Mouse (Mus musculus): Measurements from ENCODE around the gene Cobl. TPM values are rescaled to one million over a fixed set of nuclear protein-coding genes. Genes with fewer than 3 reads are reported as not detected.

Cobl gene
- polyA plus RNA-seq, 1 experiment from 2014 or later, result 31.9 TPM

DNA sequence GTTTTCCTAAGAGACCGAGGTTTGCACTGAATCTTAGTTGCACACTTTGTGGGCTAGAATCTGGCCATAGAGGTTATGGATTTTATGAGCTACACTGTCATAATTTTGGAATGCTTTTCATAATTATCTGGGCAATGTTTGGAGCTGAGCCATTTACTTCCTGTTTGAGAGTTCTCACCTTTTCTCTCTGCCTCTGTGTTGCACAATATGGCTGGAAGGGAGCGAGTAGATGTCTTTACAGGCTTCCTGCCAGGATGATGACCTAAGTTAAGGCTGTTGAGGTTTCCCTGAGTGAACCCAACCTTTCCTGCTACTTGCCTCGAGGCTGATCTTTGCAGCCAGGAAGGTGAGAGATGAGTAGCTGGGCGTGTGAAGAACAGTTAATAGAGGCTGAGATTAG lies 229.9 kb downstream of the Cobl start:
- no peak overlapping the region; the same call in 1 of the 2 replicates for H3K9ac ChIP-seq
- H3K9me3 ChIP-seq (replicated peaks), result no peaks in the 10 kb centered on the region
- H3K4me1 ChIP-seq, result 0 out of 2 replicates have a peak, but pooled peaks cover 7% of the 10 kb centered on the region
- no peak for ATAC-seq (ENCODE audit: insufficient number of reproducible peaks, low FRiP score, low TSS enrichment, low read depth)
- H3K4me3 ChIP-seq (replicated peaks), result no peak overlapping the region
- no peak overlapping the region for H3K4me2 ChIP-seq (replicated peaks)
- H3K27ac ChIP-seq (replicated peaks), result no peak overlapping the region
- no peaks in the 10 kb centered on the region for H3K36me3 ChIP-seq
- 63% methylated on average over 4 of the region's 4 CpGs for WGBS
- H3K27me3 ChIP-seq, result no peaks in the 10 kb centered on the region

DNA sequence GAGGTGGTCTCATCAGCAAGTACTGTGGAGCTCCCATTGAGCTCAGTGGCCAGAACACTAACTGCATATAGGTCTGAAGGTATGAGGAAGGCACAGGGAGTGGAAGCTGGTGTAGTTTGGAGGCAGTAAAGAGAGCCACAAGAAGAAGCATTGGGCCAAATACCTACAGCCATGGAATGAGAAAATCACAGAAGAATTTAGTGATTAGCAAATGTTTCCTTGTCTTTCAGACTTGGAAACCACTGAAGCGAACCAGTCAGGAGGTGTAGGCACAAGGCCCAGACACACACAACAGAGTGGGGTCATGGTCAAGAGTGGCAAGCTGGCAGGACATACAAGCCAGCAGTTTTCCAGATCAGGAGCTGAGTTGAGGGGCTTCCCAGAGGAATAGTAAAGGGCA lies 230.6 kb downstream of the Cobl start:
- no peak overlapping the region for H3K9ac ChIP-seq
- 87% methylated on average over 1 of the region's 1 CpGs for WGBS
- ATAC-seq (ENCODE audit: insufficient number of reproducible peaks, low FRiP score, low TSS enrichment, low read depth), result no peak

GRCm38 (mm10) chr11:12232743-12233125 lies 232.0 kb downstream of the Cobl start:
- H3K36me3 ChIP-seq, result no peaks in the 10 kb centered on the region
- no peak overlapping the region for H3K4me2 ChIP-seq (replicated peaks)
- H3K4me3 ChIP-seq (replicated peaks), result no peak overlapping the region
- H3K4me1 ChIP-seq, result 0 out of 2 replicates have a peak, but pooled peaks cover 7% of the 10 kb centered on the region
- no peak overlapping the region for H3K9ac ChIP-seq
- no peaks in the 10 kb centered on the region for H3K27me3 ChIP-seq
- ATAC-seq (ENCODE audit: insufficient number of reproducible peaks, low FRiP score, low TSS enrichment, low read depth), result no peak
- H3K27ac ChIP-seq (replicated peaks), result no peak overlapping the region
- WGBS, result 55% methylated on average over 3 of the region's 3 CpGs
- no peaks in the 10 kb centered on the region for H3K9me3 ChIP-seq (replicated peaks)

More for the DNA sequence above, 230.6 kb downstream of the Cobl start:
- Histone ChIP-seq H3K9me3 (replicated peaks) (no peaks in the 10 kb centered on the region), H3K27ac (replicated peaks) (no peak overlapping the region), H3K4me3 (replicated peaks) (no peak overlapping the region), H3K27me3 (no peaks in the 10 kb centered on the region), H3K4me2 (replicated peaks) (no peak overlapping the region), H3K36me3 (no peaks in the 10 kb centered on the region), H3K4me1 (0 out of 2 replicates have a peak, but pooled peaks cover 7% of the 10 kb centered on the region)

- H3K9ac ChIP-seq, result no peak overlapping the region
- WGBS, result 76% methylated on average over 10 of the region's 10 CpGs
- no peak overlapping the region for H3K4me2 ChIP-seq (replicated peaks)
- no peak overlapping the region for H3K4me3 ChIP-seq (replicated peaks)
- no peaks in the 10 kb centered on the region for H3K36me3 ChIP-seq
- no peak overlapping the region for H3K27ac ChIP-seq (replicated peaks)
- no peaks in the 10 kb centered on the region for H3K27me3 ChIP-seq
- no peaks in the 10 kb centered on the region for H3K9me3 ChIP-seq (replicated peaks)
- no peak for ATAC-seq (ENCODE audit: insufficient number of reproducible peaks, low FRiP score, low TSS enrichment, low read depth)
- H3K4me1 ChIP-seq, result 0 out of 2 replicates have a peak, but pooled peaks cover 7% of the 10 kb centered on the region
Measured at GRCm38 (mm10) chr11:12232041-12232742, 232.6 kb downstream of the Cobl start.

GRCm38 (mm10) chr11:12231481-12232035 lies 233.2 kb downstream of the Cobl start:
- Histone ChIP-seq H3K27me3 (no peaks in the 10 kb centered on the region), H3K27ac (replicated peaks) (no peak overlapping the region), H3K4me1 (0 out of 2 replicates have a peak, but pooled peaks cover 7% of the 10 kb centered on the region), H3K9ac (no peak overlapping the region), H3K36me3 (no peaks in the 10 kb centered on the region), H3K4me3 (replicated peaks) (no peak overlapping the region), H3K9me3 (replicated peaks) (no peaks in the 10 kb centered on the region), H3K4me2 (replicated peaks) (no peak overlapping the region)
- 57% methylated on average over 6 of the region's 6 CpGs for WGBS
- no peak for ATAC-seq (ENCODE audit: insufficient number of reproducible peaks, low FRiP score, low TSS enrichment, low read depth)

DNA sequence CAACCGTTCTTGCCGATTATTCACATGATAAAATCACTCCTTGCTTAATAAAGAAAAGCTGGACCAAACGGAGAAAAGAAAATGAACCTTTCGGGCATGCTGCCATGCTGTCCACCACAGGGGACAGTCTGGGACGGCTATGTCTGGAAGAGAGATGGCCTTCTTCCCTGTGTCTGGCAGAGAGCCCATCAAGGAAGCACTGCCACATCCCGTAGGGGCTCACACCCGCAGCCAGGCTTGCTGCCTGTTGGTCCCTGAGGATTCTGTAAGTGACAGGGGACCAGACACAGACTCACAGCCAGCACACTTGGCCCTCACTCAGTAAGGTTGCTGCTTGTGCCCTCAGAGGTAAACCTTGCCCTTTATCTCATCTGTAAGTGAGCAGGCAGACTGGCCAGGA lies 235.3 kb downstream of the Cobl start:
- Histone ChIP-seq H3K4me1 (0 out of 2 replicates have a peak, but pooled peaks cover 7% of the 10 kb centered on the region), H3K27ac (replicated peaks) (no peak overlapping the region), H3K27me3 (no peaks in the 10 kb centered on the region), H3K9ac (no peak overlapping the region), H3K4me3 (replicated peaks) (no peak overlapping the region), H3K9me3 (replicated peaks) (no peaks in the 10 kb centered on the region), H3K36me3 (no peaks in the 10 kb centered on the region), H3K4me2 (replicated peaks) (no peak overlapping the region)
- WGBS, result 62% methylated on average over 7 of the region's 7 CpGs
- ATAC-seq (ENCODE audit: insufficient number of reproducible peaks, low FRiP score, low TSS enrichment, low read depth), result no peak

- H3K27me3 ChIP-seq, result no peaks in the 10 kb centered on the region
- no peaks in the 10 kb centered on the region for H3K9me3 ChIP-seq (replicated peaks)
- no peak overlapping the region for H3K4me3 ChIP-seq (replicated peaks)
- no peak overlapping the region for H3K27ac ChIP-seq (replicated peaks)
- no peak overlapping the region for H3K9ac ChIP-seq
- no peaks in the 10 kb centered on the region for H3K36me3 ChIP-seq
- ATAC-seq (ENCODE audit: insufficient number of reproducible peaks, low FRiP score, low TSS enrichment, low read depth), result no peak
- WGBS, result 79% methylated on average over 3 of the region's 3 CpGs
- H3K4me2 ChIP-seq (replicated peaks), result no peak overlapping the region
- 0 out of 2 replicates have a peak, but pooled peaks cover 7% of the 10 kb centered on the region for H3K4me1 ChIP-seq
Measured at GRCm38 (mm10) chr11:12227343-12227742, 237.4 kb downstream of the Cobl start.

- Histone ChIP-seq H3K9ac (no peak overlapping the region), H3K36me3 (no peaks in the 10 kb centered on the region), H3K27ac (replicated peaks) (no peak overlapping the region), H3K27me3 (no peaks in the 10 kb centered on the region), H3K9me3 (replicated peaks) (no peaks in the 10 kb centered on the region), H3K4me2 (replicated peaks) (no peak overlapping the region), H3K4me1 (no peaks in the 10 kb centered on the region), H3K4me3 (replicated peaks) (no peak overlapping the region)
- ATAC-seq (ENCODE audit: insufficient number of reproducible peaks, low FRiP score, low TSS enrichment, low read depth), result no peak
- WGBS, result 41% methylated on average over 4 of the region's 4 CpGs
Measured at GRCm38 (mm10) chr11:12219594-12220530, 244.9 kb downstream of the Cobl start.

DNA sequence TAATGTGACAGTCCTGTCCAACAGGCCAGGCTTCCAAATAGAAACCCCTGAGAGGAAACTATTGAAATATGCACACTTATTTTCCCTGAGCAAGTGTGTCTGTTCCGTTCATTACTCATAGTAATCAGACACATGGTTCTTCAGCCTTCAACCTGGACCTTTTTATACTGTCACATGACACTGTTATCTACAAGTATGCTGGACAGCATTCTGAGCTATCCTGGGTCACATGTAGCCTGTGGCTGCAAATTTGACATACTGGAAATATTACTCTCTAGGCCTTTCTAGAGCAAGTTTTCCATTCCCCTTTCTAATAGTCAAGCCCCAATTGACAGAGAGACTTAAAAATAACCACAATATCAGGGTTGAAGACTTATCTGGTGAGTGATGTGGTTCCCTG lies 247.9 kb downstream of the Cobl start:
- no peak overlapping the region for H3K4me2 ChIP-seq (replicated peaks)
- H3K36me3 ChIP-seq, result no peaks in the 10 kb centered on the region
- WGBS, result 80% methylated on average over 1 of the region's 1 CpGs
- H3K27me3 ChIP-seq, result no peaks in the 10 kb centered on the region
- no peaks in the 10 kb centered on the region for H3K9me3 ChIP-seq (replicated peaks)
- no peak for ATAC-seq (ENCODE audit: insufficient number of reproducible peaks, low FRiP score, low TSS enrichment, low read depth)
- no peaks in the 10 kb centered on the region for H3K4me1 ChIP-seq
- H3K9ac ChIP-seq, result no peak overlapping the region
- H3K4me3 ChIP-seq (replicated peaks), result no peak overlapping the region
- H3K27ac ChIP-seq (replicated peaks), result no peak overlapping the region

DNA sequence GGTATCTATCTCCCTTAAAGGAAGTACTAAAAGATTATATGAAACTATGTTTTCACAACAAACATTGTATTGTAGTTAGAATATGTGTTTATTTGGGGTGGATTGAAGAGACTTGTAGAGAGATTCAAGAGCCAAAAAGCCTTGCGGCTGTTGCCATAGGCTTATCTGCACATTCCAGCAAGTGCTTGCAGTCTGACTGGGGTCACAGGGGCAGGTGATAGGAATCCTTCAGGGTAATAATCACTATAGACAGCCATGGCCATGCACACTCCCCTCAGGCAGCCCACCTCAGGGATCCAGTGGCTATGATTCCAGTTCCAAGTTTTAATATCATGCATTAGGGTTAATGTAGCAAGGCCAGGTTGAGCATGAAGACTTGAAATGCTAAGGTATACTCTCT lies 249.2 kb downstream of the Cobl start:
- no peaks in the 10 kb centered on the region for H3K9me3 ChIP-seq (replicated peaks)
- H3K27me3 ChIP-seq, result no peaks in the 10 kb centered on the region
- H3K4me2 ChIP-seq (replicated peaks), result no peak overlapping the region
- no peak overlapping the region for H3K27ac ChIP-seq (replicated peaks)
- no peaks in the 10 kb centered on the region for H3K36me3 ChIP-seq
- WGBS, result 83% methylated on average over 1 of the region's 1 CpGs
- H3K9ac ChIP-seq, result no peak overlapping the region
- H3K4me1 ChIP-seq, result no peaks in the 10 kb centered on the region
- no peak for ATAC-seq (ENCODE audit: insufficient number of reproducible peaks, low FRiP score, low TSS enrichment, low read depth)
- H3K4me3 ChIP-seq (replicated peaks), result no peak overlapping the region

DNA sequence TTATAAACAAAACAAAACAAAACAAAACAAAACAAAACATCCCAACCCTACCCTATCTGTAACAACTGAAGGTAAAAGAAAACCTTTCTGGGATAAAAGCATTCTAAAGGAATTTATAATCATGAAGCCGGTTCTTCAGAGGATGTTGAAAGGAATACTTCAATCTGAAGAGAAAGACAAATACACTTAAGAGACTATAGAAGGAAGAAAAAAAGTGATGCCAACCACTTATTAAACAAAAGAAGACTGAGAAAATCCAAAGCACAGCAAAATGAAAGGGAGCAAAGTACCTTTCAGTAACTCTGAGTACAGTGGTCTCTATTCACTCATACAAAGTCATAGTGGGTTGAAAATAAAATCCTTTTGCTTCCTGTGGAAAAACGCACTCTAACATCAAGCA lies 256.2 kb downstream of the Cobl start:
- Histone ChIP-seq H3K4me2 (replicated peaks) (no peak overlapping the region), H3K27ac (replicated peaks) (no peak overlapping the region)

More for the DNA sequence above, 256.2 kb downstream of the Cobl start:
- 72% methylated on average over 2 of the region's 2 CpGs for WGBS
- H3K9ac ChIP-seq, result no peak overlapping the region
- H3K4me1 ChIP-seq, result no peaks in the 10 kb centered on the region
- no peak for ATAC-seq (ENCODE audit: insufficient number of reproducible peaks, low FRiP score, low TSS enrichment, low read depth)
- no peaks in the 10 kb centered on the region for H3K9me3 ChIP-seq (replicated peaks)
- no peaks in the 10 kb centered on the region for H3K27me3 ChIP-seq
- no peaks in the 10 kb centered on the region for H3K36me3 ChIP-seq
- no peak overlapping the region for H3K4me3 ChIP-seq (replicated peaks)
